Mouse (Mus musculus): ENCODE measurements at regions not wholly inside any gene's neighbourhood (a gene's known extent, or its start where the extent isn't known, plus 50 kb on each side); places are given as distances from the start of the nearest gene placed in this dataset.

DNA sequence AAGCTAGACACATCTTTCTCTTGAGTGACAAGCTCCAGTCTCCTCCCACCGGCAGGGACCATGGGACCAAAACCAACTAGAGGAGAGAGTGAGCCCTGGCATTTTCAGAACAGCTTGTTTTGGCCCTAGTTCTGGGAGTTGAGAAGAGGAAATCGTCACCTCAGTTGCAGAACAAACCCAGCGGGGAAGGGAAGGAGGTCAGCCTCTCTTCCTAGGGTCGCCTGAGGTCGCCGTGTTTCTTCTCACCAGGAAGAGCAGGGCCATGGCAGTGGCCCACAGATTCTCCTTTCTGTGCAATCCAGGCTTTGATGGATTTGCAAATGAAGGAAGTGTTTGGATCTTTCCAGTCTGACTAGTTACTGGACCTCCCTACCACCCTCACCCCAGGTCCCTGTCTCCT lies 49.8 kb upstream of the Kcnj15 start:
- Histone ChIP-seq H3K4me1 (ENCODE audit: insufficient read depth) (no peaks in the 10 kb centered on the region), H3K4me2 (ENCODE audit: low read depth, low read length) (no peak overlapping the region), H3K27me3 (ENCODE audit: insufficient read depth, low read length) (no peaks in the 10 kb centered on the region), H3K9ac (replicated peaks) (no peak overlapping the region), H3K4me3 (ENCODE audit: low read depth, low read length) (no peak overlapping the region), H3K27ac (ENCODE audit: low read depth) (no peak overlapping the region), H3K9me3 (ENCODE audit: low read length) (no peaks in the 10 kb centered on the region), H3K36me3 (replicated peaks; ENCODE audit: insufficient read depth, low read length) (no peaks in the 10 kb centered on the region)
- ATAC-seq, result no peak
- no peak for DNase-seq
- WGBS (ENCODE audit: insufficient replicate concordance), result 44% methylated on average over 6 of the region's 6 CpGs
- TF ChIP-seq EP300 (IDR thresholded peaks at IDR 0.05; ENCODE audit: low read depth) (no peak), CTCF (IDR thresholded peaks at IDR 0.05; ENCODE audit: low read depth) (no peak)
